Mouse (Mus musculus) naive thymus-derived CD4-positive, alpha-beta T cell, adult 5 months (primary cell): Measurements from ENCODE around the gene Vps11. TPM values are rescaled to one million over a fixed set of nuclear protein-coding genes. Genes with fewer than 3 reads are reported as not detected.

Source experiments
- polyA plus RNA-seq: library from polyadenylated mRNA; unstranded; fragments of 100-300 nt; shearing (Covaris generic); gene quantifications from one replicate; pipeline ENCODE4 v1.2.1, GENCODE M21; 2017

The Vps11 gene
- 73.9 TPM for polyA plus RNA-seq

GRCm38 (mm10) chr9:44361190-44361917 lies at the start of gene Vps11:
Gene Vps11, minus strand, starts transcription at chr9:44361670.

GRCm38 (mm10) chr9:44406906-44407751 lies 45.7 kb upstream of the Vps11 start, which contains the start of the genes Rps25 and Trappc4:
Gene Rps25, plus strand, starts transcription at chr9:44407139.
Gene Trappc4, minus strand, starts transcription at chr9:44407600.

GRCm38 (mm10) chr9:44396684-44397411 lies 35.4 kb upstream of the Vps11 start, which contains the start of gene Slc37a4:
Gene Slc37a4, plus strand, starts transcription at chr9:44396852.

GRCm38 (mm10) chr9:44379054-44379834 lies 17.8 kb upstream of the Vps11 start, which contains the start of gene Hyou1:
Gene Hyou1, plus strand, starts transcription at chr9:44379490.

GRCm38 (mm10) chr9:44343781-44344421 lies 17.6 kb downstream of the Vps11 start, which contains the start of gene Hmbs:
Gene Hmbs, minus strand, starts transcription at chr9:44344228.

GRCm38 (mm10) chr9:44334396-44335330 lies 26.8 kb downstream of the Vps11 start, which contains the start of gene H2afx:
Gene H2afx, plus strand, starts transcription at chr9:44334694.

GRCm38 (mm10) chr9:44325768-44326370 lies 35.6 kb downstream of the Vps11 start, which contains the start of gene Dpagt1:
Gene Dpagt1, plus strand, starts transcription at chr9:44326019.

GRCm38 (mm10) chr9:44319887-44320798 lies 41.3 kb downstream of the Vps11 start, which contains the start of gene C2cd2l:
Gene C2cd2l, minus strand, starts transcription at chr9:44320285.

GRCm38 (mm10) chr9:44305466-44306079 lies 55.9 kb downstream of the Vps11 start, which contains the start of gene Hinfp:
Gene Hinfp, minus strand, starts transcription at chr9:44305671.

Other genes starting within 250 kb of the Vps11 start
- gene Gm49380, start 248.2 kb downstream of the Vps11 start, polyA plus RNA-seq = not detected
- 20.6 TPM for gene Rnf26, start 248.2 kb downstream of the Vps11 start, polyA plus RNA-seq
- 0.70 TPM for gene Mcam, start 227.2 kb downstream of the Vps11 start, polyA plus RNA-seq
- gene Cbl, start 127.6 kb downstream of the Vps11 start, polyA plus RNA-seq = 46.8 TPM
- gene Ccdc153, start 121.0 kb downstream of the Vps11 start, polyA plus RNA-seq = not detected
- not detected for gene Pdzd3, start 110.2 kb downstream of the Vps11 start, polyA plus RNA-seq
- 2.9 TPM for gene Nlrx1, start 93.1 kb downstream of the Vps11 start, polyA plus RNA-seq
- gene Abcg4, start 73.1 kb downstream of the Vps11 start, polyA plus RNA-seq = not detected
- 49.0 TPM for gene Hinfp, start 56.0 kb downstream of the Vps11 start, polyA plus RNA-seq
- gene C2cd2l, start 41.4 kb downstream of the Vps11 start, polyA plus RNA-seq = 19.9 TPM
- gene Dpagt1, start 35.7 kb downstream of the Vps11 start, polyA plus RNA-seq = 6.6 TPM
- gene H2afx, start 27.0 kb downstream of the Vps11 start, polyA plus RNA-seq = 62.7 TPM
- gene Hmbs, start 17.4 kb downstream of the Vps11 start, polyA plus RNA-seq = 20.3 TPM
- 16.9 TPM for gene Hyou1, start 17.8 kb upstream of the Vps11 start, polyA plus RNA-seq
- 15.1 TPM for gene Slc37a4, start 35.2 kb upstream of the Vps11 start, polyA plus RNA-seq
- 2,678 TPM for gene Rps25, start 45.5 kb upstream of the Vps11 start, polyA plus RNA-seq
- gene Trappc4, start 45.9 kb upstream of the Vps11 start, polyA plus RNA-seq = 80.8 TPM
- gene Ccdc84, start 56.9 kb upstream of the Vps11 start, polyA plus RNA-seq = 39.8 TPM
- not detected for gene Foxr1, start 79.5 kb upstream of the Vps11 start, polyA plus RNA-seq
- gene Upk2, start 93.3 kb upstream of the Vps11 start, polyA plus RNA-seq = not detected
- 22.3 TPM for gene Bcl9l, start 121.2 kb upstream of the Vps11 start, polyA plus RNA-seq
- gene Cxcr5, start 200.2 kb upstream of the Vps11 start, polyA plus RNA-seq = 3.2 TPM
- gene Ddx6, start 243.2 kb upstream of the Vps11 start, polyA plus RNA-seq = 59.3 TPM